Mouse (Mus musculus): ENCODE data around the gene Ifnz. TPM values are rescaled to one million over a fixed set of nuclear protein-coding genes. Genes with fewer than 3 reads are reported as not detected.
"Not testable (repeated sequence)": the region's sequence is repeated elsewhere in the genome, so short reads cannot be mapped to it uniquely, and the experiment has no call there.

Ifnz gene
- polyA plus RNA-seq, 1 experiment = not detected

DNA sequence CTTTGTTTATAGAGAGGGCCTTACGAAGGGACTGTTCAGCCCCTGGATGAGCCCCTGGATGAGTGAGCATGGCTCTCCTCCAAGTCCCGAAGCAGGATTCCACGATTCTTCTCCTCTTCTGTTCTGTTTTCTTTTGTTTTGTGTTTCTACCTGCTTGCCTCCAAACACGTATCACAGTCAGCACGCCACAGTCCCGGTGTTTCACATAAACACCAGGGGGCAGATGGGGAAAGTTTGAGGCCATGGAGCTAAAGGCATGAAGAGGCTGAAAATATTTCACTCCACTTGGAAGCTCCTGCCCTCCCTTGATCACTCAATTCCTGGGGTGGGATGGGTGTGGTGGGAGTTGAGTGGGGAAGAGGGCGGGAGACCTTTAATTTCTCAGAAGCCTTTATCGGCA, 20.2 kb upstream of the Ifnz start:
- H3K9me3 ChIP-seq (ENCODE audit: control insufficient read depth, low read length); H3K36me3 ChIP-seq (ENCODE audit: control insufficient read depth); H3K4me1 ChIP-seq (ENCODE audit: control insufficient read depth); H3K4me3 ChIP-seq (replicated peaks); H3K27me3 ChIP-seq (ENCODE audit: control insufficient read depth): not testable (repeated sequence)

GRCm38 (mm10) chr4:88762341-88762740, 19.6 kb upstream of the Ifnz start:
- H3K36me3 ChIP-seq (ENCODE audit: control insufficient read depth); H3K4me1 ChIP-seq (ENCODE audit: control insufficient read depth); H3K9me3 ChIP-seq (ENCODE audit: control insufficient read depth, low read length); H3K4me3 ChIP-seq (replicated peaks); H3K27me3 ChIP-seq (ENCODE audit: control insufficient read depth): not testable (repeated sequence)

DNA sequence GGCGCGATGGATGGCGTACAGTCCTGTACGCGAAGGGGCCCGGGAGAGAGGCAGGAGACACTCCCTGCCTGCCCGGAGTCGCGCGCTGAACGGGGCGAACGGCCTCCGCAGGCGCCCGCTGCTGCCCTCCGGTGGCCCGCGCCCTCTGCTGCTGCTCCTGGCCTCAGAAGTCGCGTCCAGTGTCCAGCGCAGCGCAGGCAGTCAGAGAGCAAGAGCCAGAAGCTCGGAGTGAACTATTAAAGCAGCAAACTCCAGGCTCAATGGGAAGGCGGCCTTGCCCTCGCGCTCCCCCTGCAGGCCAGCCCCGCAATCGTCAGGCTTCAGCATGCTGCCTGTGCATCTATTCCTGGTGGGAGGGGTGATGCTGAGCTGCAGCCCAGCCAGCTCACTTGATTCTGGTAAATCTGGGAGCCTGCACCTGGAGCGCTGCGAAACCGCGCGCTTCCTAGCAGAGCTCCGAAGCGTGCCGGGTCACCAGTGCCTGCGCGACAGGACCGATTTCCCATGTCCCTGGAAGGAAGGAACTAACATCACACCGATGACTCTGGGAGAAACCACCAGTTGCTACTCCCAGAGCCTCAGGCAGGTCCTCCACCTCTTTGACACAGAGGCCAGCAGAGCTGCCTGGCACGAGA, 18.4 kb upstream of the Ifnz start:
- H3K36me3 ChIP-seq (ENCODE audit: control insufficient read depth); H3K4me3 ChIP-seq (replicated peaks); H3K4me1 ChIP-seq (ENCODE audit: control insufficient read depth): not testable (repeated sequence)

DNA sequence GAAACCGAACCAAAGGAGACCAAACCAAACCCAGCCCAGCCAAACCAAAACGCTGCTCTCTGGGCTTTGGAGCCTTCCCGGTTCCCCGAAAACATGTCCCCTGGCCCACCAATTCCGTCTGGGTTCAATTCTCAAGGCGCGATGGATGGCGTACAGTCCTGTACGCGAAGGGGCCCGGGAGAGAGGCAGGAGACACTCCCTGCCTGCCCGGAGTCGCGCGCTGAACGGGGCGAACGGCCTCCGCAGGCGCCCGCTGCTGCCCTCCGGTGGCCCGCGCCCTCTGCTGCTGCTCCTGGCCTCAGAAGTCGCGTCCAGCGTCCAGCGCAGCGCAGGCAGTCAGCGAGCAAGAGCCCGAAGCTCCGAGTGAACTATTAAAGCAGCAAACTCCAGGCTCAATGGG, 8.4 kb upstream of the Ifnz start, which contains the start of gene Gm13290:
Gene Gm13290 (plus strand): TSS at position 301 of the 400 bp plus-strand sequence.
- H3K4me3 ChIP-seq (replicated peaks); H3K27me3 ChIP-seq (ENCODE audit: control insufficient read depth); H3K36me3 ChIP-seq (ENCODE audit: control insufficient read depth); H3K9me3 ChIP-seq (ENCODE audit: control insufficient read depth, low read length); H3K4me1 ChIP-seq (ENCODE audit: control insufficient read depth): not testable (repeated sequence)

More for the DNA sequence above, 18.4 kb upstream of the Ifnz start:
- not testable (repeated sequence) for H3K27me3 ChIP-seq (ENCODE audit: control insufficient read depth); H3K9me3 ChIP-seq (ENCODE audit: control insufficient read depth, low read length)

DNA sequence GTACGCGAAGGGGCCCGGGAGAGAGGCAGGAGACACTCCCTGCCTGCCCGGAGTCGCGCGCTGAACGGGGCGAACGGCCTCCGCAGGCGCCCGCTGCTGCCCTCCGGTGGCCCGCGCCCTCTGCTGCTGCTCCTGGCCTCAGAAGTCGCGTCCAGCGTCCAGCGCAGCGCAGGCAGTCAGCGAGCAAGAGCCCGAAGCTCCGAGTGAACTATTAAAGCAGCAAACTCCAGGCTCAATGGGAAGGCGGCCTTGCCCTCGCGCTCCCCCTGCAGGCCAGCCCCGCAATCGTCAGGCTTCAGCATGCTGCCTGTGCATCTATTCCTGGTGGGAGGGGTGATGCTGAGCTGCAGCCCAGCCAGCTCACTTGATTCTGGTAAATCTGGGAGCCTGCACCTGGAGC, 5.3 kb upstream of the Ifnz start, which contains the start of gene Gm13289:
Gene Gm13289 (plus strand): TSS at position 301 of the 400 bp plus-strand sequence.
- H3K9me3 ChIP-seq (ENCODE audit: control insufficient read depth, low read length); H3K4me1 ChIP-seq (ENCODE audit: control insufficient read depth); H3K4me3 ChIP-seq (replicated peaks); H3K36me3 ChIP-seq (ENCODE audit: control insufficient read depth); H3K27me3 ChIP-seq (ENCODE audit: control insufficient read depth): not testable (repeated sequence)

GRCm38 (mm10) chr4:88779550-88779949, 2.4 kb upstream of the Ifnz start, which contains the start of gene Gm13272:
Gene Gm13272, plus strand, starts transcription at chr4:88779850.
- not testable (repeated sequence) for H3K9me3 ChIP-seq (ENCODE audit: control insufficient read depth, low read length); H3K27me3 ChIP-seq (ENCODE audit: control insufficient read depth); H3K36me3 ChIP-seq (ENCODE audit: control insufficient read depth); H3K4me3 ChIP-seq (replicated peaks); H3K4me1 ChIP-seq (ENCODE audit: control insufficient read depth)

DNA sequence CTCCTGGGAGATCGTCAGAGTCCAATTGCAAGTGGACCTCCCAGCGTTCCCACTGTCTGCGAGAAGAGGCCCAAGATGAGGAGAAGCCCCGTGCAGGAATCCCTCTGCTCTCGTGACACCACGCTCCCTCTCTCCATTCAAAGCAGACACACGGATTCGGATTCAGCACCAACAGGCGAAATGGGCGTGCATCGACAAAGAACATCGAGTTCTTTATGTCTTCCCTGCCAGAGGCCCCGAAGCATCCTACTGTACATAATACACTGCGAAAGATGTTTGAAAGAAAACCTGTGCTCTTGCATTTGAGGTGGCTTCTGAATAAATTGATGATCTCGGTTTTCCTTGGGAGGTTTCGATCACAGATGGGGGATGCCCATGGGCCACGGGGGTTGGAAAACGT, 1.6 kb upstream of the Ifnz start:
- not testable (repeated sequence) for H3K27me3 ChIP-seq (ENCODE audit: control insufficient read depth); H3K36me3 ChIP-seq (ENCODE audit: control insufficient read depth); H3K9me3 ChIP-seq (ENCODE audit: control insufficient read depth, low read length); H3K4me1 ChIP-seq (ENCODE audit: control insufficient read depth); H3K4me3 ChIP-seq (replicated peaks)

DNA sequence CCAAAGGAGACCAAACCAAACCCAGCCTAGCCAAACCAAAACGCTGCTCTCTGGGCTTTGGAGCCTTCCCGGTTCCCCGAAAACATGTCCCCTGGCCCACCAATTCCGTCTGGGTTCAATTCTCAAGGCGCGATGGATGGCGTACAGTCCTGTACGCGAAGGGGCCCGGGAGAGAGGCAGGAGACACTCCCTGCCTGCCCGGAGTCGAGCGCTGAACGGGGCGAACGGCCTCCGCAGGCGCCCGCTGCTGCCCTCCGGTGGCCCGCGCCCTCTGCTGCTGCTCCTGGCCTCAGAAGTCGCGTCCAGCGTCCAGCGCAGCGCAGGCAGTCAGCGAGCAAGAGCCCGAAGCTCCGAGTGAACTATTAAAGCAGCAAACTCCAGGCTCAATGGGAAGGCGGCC, 404 bp downstream of the Ifnz start:
- not testable (repeated sequence) for H3K4me1 ChIP-seq (ENCODE audit: control insufficient read depth); H3K36me3 ChIP-seq (ENCODE audit: control insufficient read depth); H3K4me3 ChIP-seq (replicated peaks); H3K27me3 ChIP-seq (ENCODE audit: control insufficient read depth); H3K9me3 ChIP-seq (ENCODE audit: control insufficient read depth, low read length)

DNA sequence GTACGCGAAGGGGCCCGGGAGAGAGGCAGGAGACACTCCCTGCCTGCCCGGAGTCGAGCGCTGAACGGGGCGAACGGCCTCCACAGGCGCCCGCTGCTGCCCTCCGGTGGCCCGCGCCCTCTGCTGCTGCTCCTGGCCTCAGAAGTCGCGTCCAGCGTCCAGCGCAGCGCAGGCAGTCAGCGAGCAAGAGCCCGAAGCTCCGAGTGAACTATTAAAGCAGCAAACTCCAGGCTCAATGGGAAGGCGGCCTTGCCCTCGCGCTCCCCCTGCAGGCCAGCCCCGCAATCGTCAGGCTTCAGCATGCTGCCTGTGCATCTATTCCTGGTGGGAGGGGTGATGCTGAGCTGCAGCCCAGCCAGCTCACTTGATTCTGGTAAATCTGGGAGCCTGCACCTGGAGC, 3.5 kb downstream of the Ifnz start, which contains the start of gene Gm13276:
Gene Gm13276 (plus strand): TSS at position 301 of the 400 bp plus-strand sequence.
- H3K4me3 ChIP-seq (replicated peaks); H3K27me3 ChIP-seq (ENCODE audit: control insufficient read depth); H3K36me3 ChIP-seq (ENCODE audit: control insufficient read depth); H3K4me1 ChIP-seq (ENCODE audit: control insufficient read depth); H3K9me3 ChIP-seq (ENCODE audit: control insufficient read depth, low read length): not testable (repeated sequence)

DNA sequence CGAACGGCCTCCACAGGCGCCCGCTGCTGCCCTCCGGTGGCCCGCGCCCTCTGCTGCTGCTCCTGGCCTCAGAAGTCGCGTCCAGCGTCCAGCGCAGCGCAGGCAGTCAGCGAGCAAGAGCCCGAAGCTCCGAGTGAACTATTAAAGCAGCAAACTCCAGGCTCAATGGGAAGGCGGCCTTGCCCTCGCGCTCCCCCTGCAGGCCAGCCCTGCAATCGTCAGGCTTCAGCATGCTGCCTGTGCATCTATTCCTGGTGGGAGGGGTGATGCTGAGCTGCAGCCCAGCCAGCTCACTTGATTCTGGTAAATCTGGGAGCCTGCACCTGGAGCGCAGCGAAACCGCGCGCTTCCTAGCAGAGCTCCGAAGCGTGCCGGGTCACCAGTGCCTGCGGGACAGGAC, 6.5 kb downstream of the Ifnz start, which contains the start of gene Gm13277:
Gene Gm13277 (plus strand): TSS at position 231 of the 400 bp plus-strand sequence.
- not testable (repeated sequence) for H3K4me3 ChIP-seq (replicated peaks); H3K4me1 ChIP-seq (ENCODE audit: control insufficient read depth); H3K9me3 ChIP-seq (ENCODE audit: control insufficient read depth, low read length); H3K27me3 ChIP-seq (ENCODE audit: control insufficient read depth); H3K36me3 ChIP-seq (ENCODE audit: control insufficient read depth)

DNA sequence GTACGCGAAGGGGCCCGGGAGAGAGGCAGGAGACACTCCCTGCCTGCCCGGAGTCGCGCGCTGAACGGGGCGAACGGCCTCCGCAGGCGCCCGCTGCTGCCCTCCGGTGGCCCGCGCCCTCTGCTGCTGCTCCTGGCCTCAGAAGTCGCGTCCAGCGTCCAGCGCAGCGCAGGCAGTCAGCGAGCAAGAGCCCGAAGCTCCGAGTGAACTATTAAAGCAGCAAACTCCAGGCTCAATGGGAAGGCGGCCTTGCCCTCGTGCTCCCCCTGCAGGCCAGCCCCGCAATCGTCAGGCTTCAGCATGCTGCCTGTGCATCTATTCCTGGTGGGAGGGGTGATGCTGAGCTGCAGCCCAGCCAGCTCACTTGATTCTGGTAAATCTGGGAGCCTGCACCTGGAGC, 9.3 kb downstream of the Ifnz start, which contains the start of gene Gm13278:
Gene Gm13278 (plus strand): TSS at position 301 of the 400 bp plus-strand sequence.
- H3K4me3 ChIP-seq (replicated peaks); H3K27me3 ChIP-seq (ENCODE audit: control insufficient read depth); H3K4me1 ChIP-seq (ENCODE audit: control insufficient read depth); H3K36me3 ChIP-seq (ENCODE audit: control insufficient read depth); H3K9me3 ChIP-seq (ENCODE audit: control insufficient read depth, low read length): not testable (repeated sequence)

- H3K9me3 ChIP-seq (ENCODE audit: control insufficient read depth, low read length); H3K4me1 ChIP-seq (ENCODE audit: control insufficient read depth); H3K4me3 ChIP-seq (replicated peaks); H3K27me3 ChIP-seq (ENCODE audit: control insufficient read depth); H3K36me3 ChIP-seq (ENCODE audit: control insufficient read depth): not testable (repeated sequence)
These were observed 12.2 kb downstream of the Ifnz start, which contains the start of gene Gm13275 for GRCm38 (mm10) chr4:88793936-88794675. Gene Gm13275, plus strand, starts transcription at chr4:88794487.

DNA sequence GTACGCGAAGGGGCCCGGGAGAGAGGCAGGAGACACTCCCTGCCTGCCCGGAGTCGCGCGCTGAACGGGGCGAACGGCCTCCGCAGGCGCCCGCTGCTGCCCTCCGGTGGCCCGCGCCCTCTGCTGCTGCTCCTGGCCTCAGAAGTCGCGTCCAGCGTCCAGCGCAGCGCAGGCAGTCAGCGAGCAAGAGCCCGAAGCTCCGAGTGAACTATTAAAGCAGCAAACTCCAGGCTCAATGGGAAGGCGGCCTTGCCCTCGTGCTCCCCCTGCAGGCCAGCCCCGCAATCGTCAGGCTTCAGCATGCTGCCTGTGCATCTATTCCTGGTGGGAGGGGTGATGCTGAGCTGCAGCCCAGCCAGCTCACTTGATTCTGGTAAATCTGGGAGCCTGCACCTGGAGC, 15.2 kb downstream of the Ifnz start, which contains the start of gene Gm13279:
Gene Gm13279 (plus strand): TSS at position 301 of the 400 bp plus-strand sequence.
- H3K36me3 ChIP-seq (ENCODE audit: control insufficient read depth); H3K4me1 ChIP-seq (ENCODE audit: control insufficient read depth); H3K9me3 ChIP-seq (ENCODE audit: control insufficient read depth, low read length); H3K4me3 ChIP-seq (replicated peaks); H3K27me3 ChIP-seq (ENCODE audit: control insufficient read depth): not testable (repeated sequence)

DNA sequence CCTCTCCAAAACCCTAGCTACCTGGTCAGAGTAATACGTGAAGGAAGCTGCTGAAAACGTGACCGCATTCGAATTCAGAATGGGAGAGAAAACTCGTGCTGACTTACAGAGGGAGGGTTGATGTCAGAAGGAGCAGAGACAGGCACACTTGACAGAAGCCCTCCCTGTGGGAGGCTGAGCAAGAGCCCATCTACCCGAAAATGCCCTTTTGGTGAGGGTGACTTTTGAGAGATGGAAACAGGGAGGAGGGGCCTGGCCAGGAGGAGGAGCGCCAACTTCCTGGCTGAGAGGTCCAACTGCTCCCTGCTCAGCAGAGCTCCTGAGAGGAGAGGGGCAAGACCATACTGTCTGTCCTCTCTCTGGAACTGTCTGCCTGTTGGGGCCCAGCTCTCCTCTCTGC, 17.4 kb downstream of the Ifnz start, which contains the start of gene Gm13285:
Gene Gm13285 (plus strand): TSS at position 301 of the 400 bp plus-strand sequence.
- not testable (repeated sequence) for H3K9me3 ChIP-seq (ENCODE audit: control insufficient read depth, low read length); H3K4me1 ChIP-seq (ENCODE audit: control insufficient read depth); H3K36me3 ChIP-seq (ENCODE audit: control insufficient read depth); H3K27me3 ChIP-seq (ENCODE audit: control insufficient read depth); H3K4me3 ChIP-seq (replicated peaks)
